Mouse (Mus musculus): ENCODE measurements around the gene D10Jhu81e.
"Not testable (repeated sequence)": the region's sequence is repeated elsewhere in the genome, so short reads cannot be mapped to it uniquely, and the experiment has no call there.

The D10Jhu81e gene

DNA sequence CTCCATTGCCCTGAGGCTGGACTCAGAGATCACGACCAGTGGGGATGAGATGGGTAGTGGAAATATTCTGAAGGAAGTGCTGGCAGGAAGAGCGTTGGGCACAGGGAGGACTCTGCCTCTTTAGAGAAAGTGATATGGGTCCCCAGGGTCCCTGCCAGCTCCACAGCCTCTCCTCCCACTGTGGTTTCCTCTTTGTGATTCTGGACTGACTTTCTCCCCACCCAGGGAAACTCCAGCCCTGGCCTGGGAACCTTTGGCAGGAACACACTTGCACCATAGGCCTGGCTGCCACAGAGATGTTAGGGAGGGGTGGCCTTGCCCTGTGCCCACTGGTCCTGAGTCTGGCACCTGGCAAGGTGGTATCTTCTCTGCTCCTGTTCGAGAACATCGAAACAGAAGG is 39.6 kb downstream of the D10Jhu81e start:
- no peak for DNase-seq (ENCODE audit: low spot score in 2 of 2)

DNA sequence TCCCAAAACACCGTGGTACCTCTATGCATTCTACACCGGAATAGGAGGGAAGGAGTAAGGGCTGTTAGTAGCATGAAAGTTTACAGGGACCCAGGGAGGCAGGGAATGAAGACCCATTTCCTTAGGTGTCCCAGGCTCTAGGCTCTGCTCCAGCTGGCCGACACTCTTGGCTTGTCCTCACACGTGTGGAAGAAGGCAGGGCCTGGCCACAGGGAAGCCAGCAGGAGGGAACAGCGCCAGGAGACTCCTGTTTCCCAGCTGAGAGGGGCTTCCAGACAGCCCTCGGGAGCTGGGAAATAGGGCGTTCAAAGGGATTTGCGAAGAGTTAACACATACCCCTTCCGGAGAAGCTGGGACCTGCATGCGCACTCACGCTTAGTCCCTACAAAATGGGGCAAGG is 40.2 kb downstream of the D10Jhu81e start:
- no peak for DNase-seq (ENCODE audit: low spot score in 2 of 2)

DNA sequence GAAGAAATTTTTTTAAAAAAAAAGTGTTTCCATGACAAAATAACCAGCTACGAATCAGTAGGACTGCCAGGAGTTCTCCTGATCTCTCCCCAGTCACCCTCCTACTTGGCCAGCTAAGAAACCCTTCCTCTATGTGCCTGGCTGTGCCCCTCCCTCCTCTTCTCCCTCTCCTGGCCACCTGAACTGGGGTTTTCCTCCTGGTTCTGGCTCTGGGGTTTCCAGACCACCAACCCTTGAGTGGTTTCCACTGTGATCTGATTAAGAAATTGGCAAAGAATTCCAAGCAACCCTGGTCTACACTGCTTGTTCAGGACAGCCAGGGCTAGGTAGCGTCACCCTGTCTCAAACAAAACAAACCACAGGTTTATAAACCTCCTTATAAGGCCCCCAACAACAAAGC is 40.9 kb downstream of the D10Jhu81e start:
- no peak for DNase-seq (ENCODE audit: low spot score in 2 of 2)

DNA sequence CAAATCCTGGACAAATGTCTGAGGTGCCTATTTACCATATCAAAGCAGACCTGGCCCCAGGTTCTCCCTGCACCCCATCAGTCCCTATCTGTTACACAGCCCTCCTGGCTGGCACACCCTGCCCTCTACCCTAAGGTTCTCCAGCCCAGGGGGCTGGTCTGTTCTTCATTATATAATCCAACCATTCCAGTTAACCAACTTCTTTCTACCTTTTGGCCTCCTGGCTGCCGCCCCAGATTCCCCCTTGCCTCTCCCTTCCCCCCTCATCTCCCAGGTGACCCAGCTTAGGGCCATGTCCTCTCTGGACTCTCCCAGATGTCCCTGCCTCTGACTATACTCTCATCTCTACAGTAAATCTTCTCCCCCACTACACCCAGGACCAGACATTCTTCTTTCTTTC is 41.7 kb downstream of the D10Jhu81e start:
- DNase-seq (ENCODE audit: low spot score in 2 of 2) = no peak

DNA sequence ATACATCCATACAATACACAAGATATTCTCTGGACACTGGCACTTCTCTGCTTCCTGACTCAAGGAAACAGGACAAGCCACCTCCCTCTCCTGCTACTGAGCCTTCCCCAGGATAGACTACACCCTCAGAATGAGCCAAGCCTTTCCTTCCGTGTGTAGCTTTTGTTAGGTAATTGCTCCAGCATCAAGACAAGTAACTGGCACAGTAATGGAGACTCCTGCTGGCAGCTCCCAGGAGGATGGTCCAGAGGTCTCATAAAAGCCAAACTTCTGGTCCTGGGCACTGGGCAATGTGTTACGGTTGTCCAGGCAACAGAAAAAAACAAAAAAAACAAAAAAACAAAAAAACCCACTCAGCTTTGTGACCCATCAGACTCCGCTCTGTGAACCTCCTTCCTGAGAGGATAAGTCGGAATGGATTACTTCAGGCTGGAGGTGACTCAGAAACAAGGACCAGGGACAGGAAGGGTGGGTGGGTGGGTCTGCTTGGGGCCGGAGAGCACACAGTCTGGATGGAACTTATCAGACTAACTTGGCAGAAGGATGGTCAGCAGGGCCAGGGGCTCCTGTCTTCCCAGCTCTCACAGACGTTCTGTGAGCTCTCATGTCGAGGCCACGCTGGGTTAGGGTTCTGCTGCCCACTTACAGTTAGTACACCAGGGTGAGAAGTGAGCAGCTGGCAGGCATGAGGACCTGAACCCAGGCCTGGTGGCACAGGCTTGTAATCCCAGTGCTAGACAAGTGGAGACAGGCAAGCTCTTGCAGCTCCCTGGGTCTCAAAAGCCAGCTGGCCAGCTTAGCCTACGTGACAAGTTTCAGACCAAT is 42.3 kb downstream of the D10Jhu81e start:
- no peak for DNase-seq (ENCODE audit: low spot score in 2 of 2)

DNA sequence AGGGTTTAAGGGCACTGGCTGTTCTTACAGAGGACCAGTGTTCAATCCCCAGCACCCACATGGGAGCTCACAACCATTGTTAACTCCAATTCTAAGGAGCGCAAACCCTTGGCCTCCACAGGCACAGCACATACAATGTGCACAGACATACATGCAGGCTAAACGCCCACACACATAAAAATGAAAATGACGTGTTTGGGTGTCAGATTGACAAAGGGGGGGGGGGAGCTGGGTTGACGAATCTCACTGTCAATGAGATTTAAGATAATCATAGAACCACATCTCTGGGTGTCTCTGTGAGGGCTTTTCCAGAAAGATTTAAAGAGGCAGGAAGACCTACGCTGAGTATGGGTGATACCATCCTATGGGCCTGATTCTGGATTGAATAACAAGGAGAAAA is 43.3 kb downstream of the D10Jhu81e start:
- no peak for DNase-seq (ENCODE audit: low spot score in 2 of 2)

DNA sequence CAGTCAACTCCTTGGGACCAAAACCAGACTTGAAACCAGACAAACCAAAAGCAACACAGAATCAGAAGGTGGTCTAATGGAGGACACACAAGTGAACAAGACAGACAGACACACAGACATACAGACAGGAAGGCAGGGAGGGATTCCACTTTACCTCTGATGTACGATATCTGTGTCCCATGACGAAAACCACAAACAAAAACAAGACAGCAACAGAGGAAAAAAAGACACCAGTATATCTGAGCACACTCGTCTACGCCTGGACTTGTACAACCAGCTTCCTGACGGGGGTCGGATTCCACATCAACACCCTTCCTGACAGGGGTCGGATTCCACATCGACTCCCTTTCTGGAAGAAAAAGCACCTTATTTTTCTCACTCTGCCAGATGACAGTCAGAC is 44.5 kb downstream of the D10Jhu81e start:
- DNase-seq (ENCODE audit: low spot score in 2 of 2) = not testable (repeated sequence)

DNA sequence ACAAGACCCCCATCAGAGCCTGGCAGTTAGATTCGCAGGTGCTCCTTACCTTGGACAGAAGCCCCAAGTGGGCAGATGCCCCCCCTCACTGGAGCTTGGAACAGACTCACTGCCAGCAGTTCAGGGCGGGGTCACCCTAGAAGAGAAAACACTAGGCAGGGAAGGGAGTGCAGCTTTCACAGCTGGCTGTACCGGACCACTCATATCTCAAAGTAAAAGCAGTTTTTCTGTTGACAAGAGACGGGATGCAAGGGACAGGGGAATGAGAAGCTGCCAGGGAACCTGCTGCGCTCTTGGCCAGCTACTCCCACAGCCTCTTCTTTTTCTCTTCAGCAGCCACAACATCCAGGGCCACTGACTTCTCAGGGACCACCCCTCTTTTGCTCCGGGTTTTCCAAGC is 45.4 kb downstream of the D10Jhu81e start:
- DNase-seq (ENCODE audit: low spot score in 2 of 2) = not testable (repeated sequence)

DNA sequence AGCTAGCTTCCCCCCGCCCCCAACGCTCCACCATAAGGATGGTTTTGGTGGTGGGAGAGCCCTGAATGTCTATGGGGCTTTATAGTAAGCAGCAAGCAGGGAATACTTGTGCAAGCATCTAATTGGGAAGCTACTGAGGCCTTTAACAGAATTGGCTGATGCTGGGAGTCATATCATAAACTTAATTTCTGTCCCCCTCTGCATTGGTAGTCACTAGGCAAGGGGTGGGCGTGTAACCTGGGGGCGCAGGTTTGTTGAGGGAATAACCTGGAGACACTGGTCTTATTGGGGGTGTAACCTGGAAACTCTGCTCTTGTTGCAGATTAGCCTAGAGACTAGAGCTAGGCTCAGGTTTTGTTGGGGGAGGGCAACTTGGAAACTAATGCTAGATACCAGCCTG is 50.2 kb downstream of the D10Jhu81e start:
- DNase-seq (ENCODE audit: low spot score in 2 of 2) = no peak

DNA sequence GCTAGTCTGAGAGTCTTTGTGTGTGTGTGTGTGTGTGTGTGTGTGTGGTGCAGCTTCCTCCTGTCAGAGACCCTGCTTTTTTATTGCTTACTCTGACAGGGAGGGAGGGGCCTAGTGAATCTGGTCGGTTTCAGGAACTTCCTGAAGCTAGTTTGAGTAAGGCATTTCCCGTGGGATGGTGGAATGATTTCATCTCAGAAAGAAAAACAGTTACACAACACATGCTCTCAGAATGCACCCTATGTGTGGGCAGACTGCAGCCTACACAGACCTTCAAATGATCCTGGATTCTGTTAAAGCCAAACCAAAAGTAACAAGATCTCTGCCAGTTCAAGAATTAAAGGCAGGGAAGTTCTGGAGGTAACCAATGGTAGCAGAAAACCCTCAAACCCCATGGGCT is 54.4 kb downstream of the D10Jhu81e start:
- no peak for DNase-seq (ENCODE audit: low spot score in 2 of 2)

DNA sequence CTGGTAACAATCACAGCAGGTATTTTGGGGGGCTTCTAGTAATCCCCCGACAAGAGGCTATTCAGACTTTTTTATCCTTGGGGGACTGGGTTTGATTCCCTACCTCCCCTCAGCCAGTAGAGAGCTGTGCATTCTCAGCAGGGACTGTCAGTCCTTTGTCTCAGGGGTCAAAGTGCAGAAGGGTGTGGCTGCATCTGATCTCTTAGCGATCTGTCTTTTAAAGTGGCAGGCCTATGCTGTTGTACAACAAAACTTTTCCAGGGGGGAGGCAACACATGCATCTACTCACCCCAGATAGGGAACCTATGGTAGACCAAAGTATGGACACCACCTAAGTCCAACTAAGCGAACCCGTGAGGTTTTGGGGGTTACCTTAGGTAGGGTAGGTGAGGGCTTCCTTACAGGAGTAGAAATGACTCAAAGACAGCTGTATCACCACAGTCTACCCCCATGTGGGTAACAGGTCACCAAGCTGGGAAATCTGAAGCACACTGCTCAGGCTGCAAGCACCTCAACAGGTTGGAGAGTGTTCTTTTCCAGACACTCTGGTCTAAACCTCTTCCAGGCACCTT is 55.0 kb downstream of the D10Jhu81e start:
- DNase-seq (ENCODE audit: low spot score in 2 of 2) = no peak

Measured in spleen, postnatal 10 days (tissue).